Mouse (Mus musculus) forelimb bud, embryonic 11.5 days (tissue): ENCODE results near the gene Hspb2.

Experiments
- DNase-seq: peaks from one replicate; pipeline ENCODE4 v3.0.0-alpha.2; 2012; ENCODE audit warnings: low read depth, low spot score

Hspb2 gene

DNA sequence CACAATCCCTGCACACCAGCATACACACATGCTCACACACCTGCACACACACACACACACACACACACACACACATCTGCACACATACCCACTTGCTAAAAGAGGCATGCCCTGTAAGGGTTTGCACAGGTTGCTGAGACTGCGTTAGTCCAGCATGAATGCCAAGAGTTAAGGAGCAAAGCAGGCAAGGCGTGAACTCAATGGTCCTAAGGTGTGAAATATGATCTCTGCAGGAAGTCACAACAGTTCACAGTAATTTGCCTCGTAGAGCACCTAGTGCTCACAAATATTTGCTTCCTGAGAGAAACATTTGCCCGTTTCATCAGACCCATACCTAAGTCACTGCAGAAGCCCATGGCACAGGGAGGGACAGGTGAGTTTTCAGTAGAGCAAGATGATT is 38.0 kb downstream of the Hspb2 start:
- DNase-seq = no peak

- no peak for DNase-seq
Measured at GRCm38 (mm10) chr9:50711337-50711736, 40.8 kb downstream of the Hspb2 start.

DNA sequence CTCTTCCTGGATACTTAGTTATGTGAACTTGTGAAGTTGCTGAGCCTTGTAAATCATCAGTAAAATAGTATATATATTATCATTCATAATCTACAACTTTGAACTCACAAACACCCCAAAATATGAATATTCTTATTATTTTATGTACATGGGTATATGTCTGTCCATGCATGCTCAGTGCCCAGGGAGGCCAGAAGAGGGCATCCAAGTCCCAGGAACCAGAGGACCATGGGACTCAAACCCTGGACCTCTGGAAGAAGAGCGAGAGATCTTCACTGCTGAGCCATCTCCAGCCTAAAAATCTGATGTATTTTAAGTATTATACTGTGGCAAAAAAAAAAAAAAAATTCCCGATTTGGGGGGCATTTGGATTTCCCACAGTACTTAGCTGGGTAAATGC is 43.0 kb downstream of the Hspb2 start:
- DNase-seq = no peak

DNA sequence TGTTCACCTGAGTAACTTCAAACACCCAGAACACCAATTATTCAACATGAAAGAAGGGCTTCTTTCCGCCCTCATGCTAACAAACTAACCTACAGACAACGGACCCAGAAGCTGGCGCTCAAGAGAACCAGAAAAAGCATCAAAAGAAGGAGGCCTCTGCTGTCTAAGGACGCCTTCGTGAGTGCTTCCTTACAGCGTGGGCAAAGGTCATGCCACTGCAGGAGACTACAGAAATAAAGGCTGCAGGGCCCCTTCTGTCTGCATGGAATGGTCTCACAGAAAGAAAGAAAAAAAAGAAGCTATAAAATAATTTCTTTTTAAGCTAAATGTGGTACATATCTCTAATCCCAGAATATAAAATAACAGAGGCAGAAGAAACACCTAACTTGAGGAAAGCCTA is 47.2 kb downstream of the Hspb2 start:
- DNase-seq = no peak
